Mouse (Mus musculus): ENCODE data around the gene Ugdh. TPM values are rescaled to one million over a fixed set of nuclear protein-coding genes. Genes with fewer than 3 reads are reported as not detected.

Gene Ugdh
- total and polyA plus RNA-seq, 2 experiments from 2014 or later: 17.4 to 28.7 TPM

GRCm38 (mm10) chr5:65457086-65457827 lies 21.5 kb upstream of the Ugdh start:
- H3K4me3 ChIP-seq (ENCODE audit: low read depth, low read length): no peak overlapping the region
- no peaks in the 10 kb centered on the region for H3K4me1 ChIP-seq (ENCODE audit: insufficient read depth, low read length)
- no peak for TF ChIP-seq CTCF (IDR thresholded peaks at IDR 0.05)
- no peak overlapping the region for H3K4me2 ChIP-seq (ENCODE audit: low read depth, low read length, poor library complexity, severe bottlenecking)
- H3K9me3 ChIP-seq (ENCODE audit: low read length): no peaks in the 10 kb centered on the region
- H3K27me3 ChIP-seq (ENCODE audit: insufficient read depth, low read length): no peaks in the 10 kb centered on the region
- H3K36me3 ChIP-seq (ENCODE audit: insufficient read depth, low read length): peaks cover 37% of the 10 kb centered on the region
- DNase-seq (ENCODE audit: low spot score) (no peak), ATAC-seq (ENCODE audit: low FRiP score) (no peak)
- no peak overlapping the region for H3K9ac ChIP-seq (replicated peaks; ENCODE audit: low read length, poor library complexity, severe bottlenecking)
- 68% methylated on average over 7 of the region's 7 CpGs for WGBS
- H3K27ac ChIP-seq (ENCODE audit: low read depth, low read length): no peak overlapping the region

- DNase-seq (ENCODE audit: low spot score): no peak
- no peak overlapping the region for H3K4me3 ChIP-seq (ENCODE audit: low read depth, low read length)
- TF ChIP-seq CTCF (IDR thresholded peaks at IDR 0.05): no peak
- WGBS: 73% methylated on average over 5 of the region's 5 CpGs
- H3K36me3 ChIP-seq (ENCODE audit: insufficient read depth, low read length): peaks cover 31% of the 10 kb centered on the region
- no peak overlapping the region for H3K27ac ChIP-seq (ENCODE audit: low read depth, low read length)
- H3K27me3 ChIP-seq (ENCODE audit: insufficient read depth, low read length): no peaks in the 10 kb centered on the region
- H3K4me1 ChIP-seq (ENCODE audit: insufficient read depth, low read length): no peaks in the 10 kb centered on the region
- ATAC-seq (ENCODE audit: low FRiP score): no peak
- H3K9ac ChIP-seq (replicated peaks; ENCODE audit: low read length, poor library complexity, severe bottlenecking): no peak overlapping the region
- no peaks in the 10 kb centered on the region for H3K9me3 ChIP-seq (ENCODE audit: low read length)
- no peak overlapping the region for H3K4me2 ChIP-seq (ENCODE audit: low read depth, low read length, poor library complexity, severe bottlenecking)
Observed at GRCm38 (mm10) chr5:65454771-65455170, 19.0 kb upstream of the Ugdh start.

GRCm38 (mm10) chr5:65448941-65449340 lies 13.2 kb upstream of the Ugdh start:
- H3K4me3 ChIP-seq (ENCODE audit: low read depth, low read length): no peak overlapping the region
- peaks cover 26% of the 10 kb centered on the region for H3K36me3 ChIP-seq (ENCODE audit: insufficient read depth, low read length)
- TF ChIP-seq CTCF (IDR thresholded peaks at IDR 0.05): no peak
- 89% methylated on average over 4 of the region's 4 CpGs for WGBS
- no peaks in the 10 kb centered on the region for H3K9me3 ChIP-seq (ENCODE audit: low read length)
- ATAC-seq (ENCODE audit: low FRiP score): no peak
- no peak for DNase-seq (ENCODE audit: low spot score)
- no peaks in the 10 kb centered on the region for H3K4me1 ChIP-seq (ENCODE audit: insufficient read depth, low read length)
- H3K4me2 ChIP-seq (ENCODE audit: low read depth, low read length, poor library complexity, severe bottlenecking): no peak overlapping the region
- H3K27ac ChIP-seq (ENCODE audit: low read depth, low read length): no peak overlapping the region
- H3K27me3 ChIP-seq (ENCODE audit: insufficient read depth, low read length): no peaks in the 10 kb centered on the region
- no peak overlapping the region for H3K9ac ChIP-seq (replicated peaks; ENCODE audit: low read length, poor library complexity, severe bottlenecking)

GRCm38 (mm10) chr5:65447826-65448225 lies 12.1 kb upstream of the Ugdh start:
- H3K4me3 ChIP-seq (ENCODE audit: low read depth, low read length): no peak overlapping the region
- DNase-seq (ENCODE audit: low spot score): no peak
- H3K4me2 ChIP-seq (ENCODE audit: low read depth, low read length, poor library complexity, severe bottlenecking): no peak overlapping the region
- H3K36me3 ChIP-seq (ENCODE audit: insufficient read depth, low read length): peaks cover 18% of the 10 kb centered on the region
- no peak overlapping the region for H3K27ac ChIP-seq (ENCODE audit: low read depth, low read length)
- H3K9ac ChIP-seq (replicated peaks; ENCODE audit: low read length, poor library complexity, severe bottlenecking): no peak overlapping the region
- WGBS: 82% methylated on average over 2 of the region's 2 CpGs
- no peaks in the 10 kb centered on the region for H3K9me3 ChIP-seq (ENCODE audit: low read length)
- H3K27me3 ChIP-seq (ENCODE audit: insufficient read depth, low read length): no peaks in the 10 kb centered on the region
- no peak for ATAC-seq (ENCODE audit: low FRiP score)
- no peak for TF ChIP-seq CTCF (IDR thresholded peaks at IDR 0.05)
- H3K4me1 ChIP-seq (ENCODE audit: insufficient read depth, low read length): no peaks in the 10 kb centered on the region

- no peak overlapping the region for H3K9ac ChIP-seq (replicated peaks; ENCODE audit: low read length, poor library complexity, severe bottlenecking)
- H3K9me3 ChIP-seq (ENCODE audit: low read length): no peaks in the 10 kb centered on the region
- DNase-seq (ENCODE audit: low spot score) (no peak), ATAC-seq (ENCODE audit: low FRiP score) (no peak)
- H3K4me3 ChIP-seq (ENCODE audit: low read depth, low read length): no peak overlapping the region
- H3K27ac ChIP-seq (ENCODE audit: low read depth, low read length): no peak overlapping the region
- H3K4me2 ChIP-seq (ENCODE audit: low read depth, low read length, poor library complexity, severe bottlenecking): no peak overlapping the region
- peaks cover 16% of the 10 kb centered on the region for H3K36me3 ChIP-seq (ENCODE audit: insufficient read depth, low read length)
- H3K27me3 ChIP-seq (ENCODE audit: insufficient read depth, low read length): no peaks in the 10 kb centered on the region
- no peak for TF ChIP-seq CTCF (IDR thresholded peaks at IDR 0.05)
- WGBS: 82% methylated on average over 2 of the region's 2 CpGs
- H3K4me1 ChIP-seq (ENCODE audit: insufficient read depth, low read length): no peaks in the 10 kb centered on the region
Observed at GRCm38 (mm10) chr5:65446756-65447155, 11.0 kb upstream of the Ugdh start.

- Histone ChIP-seq H3K4me1 (ENCODE audit: insufficient read depth, low read length) (no peaks in the 10 kb centered on the region), H3K4me2 (ENCODE audit: low read depth, low read length, poor library complexity, severe bottlenecking) (no peak overlapping the region), H3K9ac (replicated peaks; ENCODE audit: low read length, poor library complexity, severe bottlenecking) (no peak overlapping the region), H3K9me3 (ENCODE audit: low read length) (no peaks in the 10 kb centered on the region), H3K4me3 (ENCODE audit: low read depth, low read length) (no peak overlapping the region), H3K27ac (ENCODE audit: low read depth, low read length) (no peak overlapping the region), H3K36me3 (ENCODE audit: insufficient read depth, low read length) (peaks cover 14% of the 10 kb centered on the region), H3K27me3 (ENCODE audit: insufficient read depth, low read length) (no peaks in the 10 kb centered on the region)
- WGBS: 77% methylated on average over 3 of the region's 6 CpGs
- DNase-seq (ENCODE audit: low spot score): no peak
- ATAC-seq (ENCODE audit: low FRiP score): no peak
- TF ChIP-seq CTCF (IDR thresholded peaks at IDR 0.05): no peak
Observed at GRCm38 (mm10) chr5:65444981-65445380, 9.2 kb upstream of the Ugdh start.

Data from midbrain, postnatal 0 days (tissue).